Mouse (Mus musculus) ES-E14 (cell line): ENCODE measurements around the gene Mrps6.

Experiments
- CHD2 ChIP-seq: IDR thresholded peaks from 2 replicates; pipeline ENCODE4 v1.6.1; 2014; ENCODE audit warnings: mild to moderate bottlenecking, low read depth, low read length, inconsistent platforms
- HCFC1 ChIP-seq: IDR thresholded peaks from 2 replicates; pipeline ENCODE4 v1.6.1; 2012; ENCODE audit warnings: low read length, inconsistent platforms, borderline replicate concordance; ENCODE audit not compliant: insufficient read depth
- MAFK ChIP-seq: IDR thresholded peaks from 2 replicates; pipeline ENCODE4 v1.6.1; 2014; ENCODE audit warnings: mild to moderate bottlenecking, low read depth, low read length, inconsistent platforms; ENCODE audit not compliant: insufficient read depth
- ZNF384 ChIP-seq: IDR thresholded peaks from 2 replicates; pipeline ENCODE4 v1.6.1; 2012; ENCODE audit warnings: low read depth, low read length, inconsistent platforms

GRCm38 (mm10) chr16:92051777-92052310 is 6.2 kb upstream of the Mrps6 start:
- TF ChIP-seq HCFC1 (no peak), ZNF384 (no peak), CHD2 (no peak), MAFK (no peak)
